Mouse (Mus musculus) limb, embryonic 14.5 days (tissue): ENCODE results near the gene Pex7. TPM values are rescaled to one million over a fixed set of nuclear protein-coding genes. Genes with fewer than 3 reads are reported as not detected.

ENCODE experiments used
- ATAC-seq: fragments of 200-750 bp; cut with Nextera tagmentation; 2 replicates; pipeline ENCODE4 v1.8.0; 2017; ENCODE audit warnings: low read depth, moderate number of reproducible peaks, moderate TSS enrichment; ENCODE audit not compliant: low FRiP score
- DNase-seq: peaks from one replicate; pipeline ENCODE4 v3.0.0-alpha.2; 2015; ENCODE audit warnings: low spot score
- H3K27ac ChIP-seq: fragments of 300-500 bp; sonication (generic); replicated peaks from 2 replicates; pipeline ENCODE4 v1.5.1; 2014; ENCODE audit warnings: low read depth, mild to moderate bottlenecking, low read length, moderate library complexity, mixed read lengths
- H3K27me3 ChIP-seq: fragments of 300-500 bp; sonication (generic); 2 replicates; pipeline ENCODE4 v1.6.1; 2014; ENCODE audit warnings: low read length, mixed read lengths; ENCODE audit not compliant: control insufficient read depth, insufficient read depth
- H3K36me3 ChIP-seq: fragments of 300-500 bp; sonication (generic); 2 replicates; pipeline ENCODE4 v1.6.1; 2014; ENCODE audit warnings: mild to moderate bottlenecking, low read length, moderate library complexity, mixed read lengths; ENCODE audit not compliant: control insufficient read depth, insufficient read depth
- H3K4me1 ChIP-seq: fragments of 300-500 bp; sonication (generic); 2 replicates; pipeline ENCODE4 v1.6.1; 2014; ENCODE audit warnings: antibody characterized with exemption, low read length, mixed read lengths; ENCODE audit not compliant: control insufficient read depth, insufficient read depth
- H3K4me2 ChIP-seq: fragments of 300-500 bp; sonication (generic); replicated peaks from 2 replicates; pipeline ENCODE4 v1.6.1; 2014; ENCODE audit warnings: low read depth, mild to moderate bottlenecking, low read length, moderate library complexity; ENCODE audit not compliant: severe bottlenecking
- H3K4me3 ChIP-seq: fragments of 300-500 bp; sonication (generic); replicated peaks from 2 replicates; pipeline ENCODE4 v1.5.1; 2014; ENCODE audit warnings: low read length
- H3K9ac ChIP-seq: fragments of 300-500 bp; sonication (generic); 2 replicates; pipeline ENCODE4 v1.6.1; 2014; ENCODE audit warnings: mild to moderate bottlenecking, low read depth, low read length, moderate library complexity; ENCODE audit not compliant: severe bottlenecking
- H3K9me3 ChIP-seq: fragments of 300-500 bp; sonication (generic); 2 replicates; pipeline ENCODE4 v1.6.1; 2016; ENCODE audit warnings: low read length; ENCODE audit not compliant: control insufficient read depth
- POLR2A ChIP-seq: fragments of 200-500 bp; IDR thresholded peaks from 2 replicates; pipeline ENCODE4 v1.8.0; 2012; ENCODE audit warnings: inconsistent platforms, mild to moderate bottlenecking, moderate library complexity, borderline replicate concordance; ENCODE audit not compliant: insufficient read depth, insufficient read length; ENCODE audit errors: extremely low read depth
- WGBS: fragments of 180-500 bp; shearing (Covaris S2); extraction: QIAGEN DNeasy Blood & Tissue Kit; methylation state at CpG from one replicate; pipeline ENCODE4 v1.1.7; 2014; 5-methylcytosine and 5-hydroxymethylcytosine counted together
- polyA plus RNA-seq, 2 experiments: library from polyadenylated mRNA; depleted of rRNA in 1 of 2; stranded (reverse) in 1 of 2; unstranded in 1 of 2; fragments of >200 nt; fragmentation: Nextera tagmentation in 1 of 2; extraction: Ambion mirVana in 1 of 2; gene quantifications; 2 replicates each; pipeline versions ENCODE4 v1.2.1 to v1.2.3; 2012 to 2014

The Pex7 gene
- polyA plus RNA-seq, 2 experiments = 19.2 to 31.5 TPM

DNA sequence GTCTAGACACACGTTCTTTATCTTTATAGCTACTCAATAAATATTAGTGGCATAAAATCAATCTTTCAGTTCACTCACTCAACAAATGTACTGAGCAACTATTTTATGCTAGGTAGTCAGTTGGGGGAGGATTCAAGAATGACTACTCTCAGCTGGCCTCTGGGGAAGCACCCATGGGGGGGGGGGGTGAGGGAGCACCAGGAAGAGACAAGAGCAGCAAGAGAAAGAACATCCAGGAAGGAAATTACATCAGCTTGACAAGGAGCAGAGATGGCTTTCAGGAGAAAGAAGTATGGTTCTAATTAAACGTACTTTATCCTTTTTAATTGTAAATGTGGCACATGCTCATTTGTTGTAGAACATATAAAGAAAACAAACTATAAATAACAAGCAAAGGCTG, 53.9 kb downstream of the Pex7 start:
- no peak overlapping the region for H3K4me2 ChIP-seq
- no peak overlapping the region for H3K4me3 ChIP-seq
- no peak for TF ChIP-seq POLR2A
- H3K4me1 ChIP-seq = 0 out of 2 replicates have a peak, but pooled peaks cover 9% of the 10 kb centered on the region
- no peak for DNase-seq
- H3K27ac ChIP-seq = no peak overlapping the region
- no peaks in the 10 kb centered on the region for H3K36me3 ChIP-seq
- no peaks in the 10 kb centered on the region for H3K9me3 ChIP-seq
- 47% methylated on average over 2 of the region's 2 CpGs for WGBS
- H3K27me3 ChIP-seq = peaks cover 45% of the 10 kb centered on the region
- no peak overlapping the region for H3K9ac ChIP-seq
- no peak for ATAC-seq

DNA sequence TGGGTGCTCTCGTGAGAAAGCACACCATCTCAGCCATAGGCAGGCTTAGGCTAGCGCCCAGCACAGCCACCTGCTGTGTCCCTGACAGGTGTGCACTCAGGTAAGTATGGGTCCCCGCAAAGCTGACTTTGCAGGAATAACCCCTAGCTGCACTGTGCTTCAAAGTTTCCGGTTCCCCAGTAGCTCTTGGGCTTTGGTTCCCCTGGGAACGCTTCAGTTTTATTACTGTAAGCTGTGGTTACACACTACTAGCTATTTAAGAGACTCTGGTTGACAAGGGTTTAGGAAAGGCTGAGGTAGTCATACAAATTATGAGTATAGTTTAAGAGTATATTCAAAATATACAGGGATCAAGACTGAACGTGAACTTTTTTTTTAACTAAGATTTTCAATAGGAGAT, 54.7 kb downstream of the Pex7 start:
- no peaks in the 10 kb centered on the region for H3K9me3 ChIP-seq
- DNase-seq (no peak), ATAC-seq (no peak)
- H3K4me3 ChIP-seq = no peak overlapping the region
- no peaks in the 10 kb centered on the region for H3K36me3 ChIP-seq
- H3K9ac ChIP-seq = no peak overlapping the region
- H3K4me2 ChIP-seq = no peak overlapping the region
- peaks cover 49% of the 10 kb centered on the region for H3K27me3 ChIP-seq
- 12% methylated on average over 6 of the region's 6 CpGs for WGBS
- H3K4me1 ChIP-seq = 0 out of 2 replicates have a peak, but pooled peaks cover 9% of the 10 kb centered on the region
- TF ChIP-seq POLR2A = no peak
- no peak overlapping the region for H3K27ac ChIP-seq

DNA sequence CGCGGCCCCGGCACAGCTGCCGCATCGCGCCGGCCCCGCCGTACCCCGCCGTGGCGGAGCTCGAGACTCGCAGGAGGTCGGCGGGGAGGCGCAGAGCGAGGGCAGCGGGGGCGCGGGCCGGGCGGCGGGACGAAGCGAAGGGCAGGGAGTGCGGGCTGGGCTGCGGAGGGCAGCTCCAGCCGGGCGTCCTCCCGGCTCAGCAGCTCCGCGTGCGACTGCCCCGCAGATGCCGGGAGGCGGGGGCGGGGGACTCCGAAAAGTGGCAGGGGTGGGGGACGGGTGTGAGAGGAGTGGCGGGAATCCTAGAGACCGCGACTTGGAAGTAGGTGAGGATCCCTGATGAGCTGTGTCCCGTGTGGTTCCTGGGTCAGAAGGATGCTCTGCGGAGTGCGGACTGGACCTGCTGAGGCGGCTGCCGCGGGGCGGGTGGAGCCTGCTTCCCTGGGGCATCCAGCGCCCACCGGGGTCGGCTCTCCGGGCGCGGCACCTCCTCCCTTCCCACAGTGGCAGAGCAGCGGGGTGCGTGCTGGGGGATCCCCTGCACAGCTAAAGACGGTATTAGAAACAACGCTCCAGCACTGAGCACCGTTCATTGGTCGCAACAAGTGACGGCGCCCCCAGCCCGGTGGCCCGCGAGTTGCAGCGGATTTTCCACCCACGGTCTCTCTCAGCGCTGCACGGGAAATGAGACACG, 56.3 kb downstream of the Pex7 start, which contains the start of gene Slc35d3:
Slc35d3 (minus strand) TSS at position 462 of the 694 bp plus-strand sequence.
- no peaks in the 10 kb centered on the region for H3K9me3 ChIP-seq
- H3K4me3 ChIP-seq = peak within 1 kb of the TSS; percentile 56
- under 1% methylated on average over 45 of the region's 72 CpGs for WGBS
- no peak for TF ChIP-seq POLR2A
- H3K9ac ChIP-seq = peak within 1 kb of the TSS; percentile 43
- no peak within 1 kb of the TSS for H3K27ac ChIP-seq
- 0 out of 2 replicates have a peak, but pooled peaks cover 9% of the 10 kb centered on the region for H3K4me1 ChIP-seq
- no peaks in the 10 kb centered on the region for H3K36me3 ChIP-seq
- H3K27me3 ChIP-seq = peaks cover 49% of the 10 kb centered on the region
- peak within 1 kb of the TSS; percentile 99 for H3K4me2 ChIP-seq
- DNase-seq (peak; percentile 32), ATAC-seq (peak; percentile 66)

DNA sequence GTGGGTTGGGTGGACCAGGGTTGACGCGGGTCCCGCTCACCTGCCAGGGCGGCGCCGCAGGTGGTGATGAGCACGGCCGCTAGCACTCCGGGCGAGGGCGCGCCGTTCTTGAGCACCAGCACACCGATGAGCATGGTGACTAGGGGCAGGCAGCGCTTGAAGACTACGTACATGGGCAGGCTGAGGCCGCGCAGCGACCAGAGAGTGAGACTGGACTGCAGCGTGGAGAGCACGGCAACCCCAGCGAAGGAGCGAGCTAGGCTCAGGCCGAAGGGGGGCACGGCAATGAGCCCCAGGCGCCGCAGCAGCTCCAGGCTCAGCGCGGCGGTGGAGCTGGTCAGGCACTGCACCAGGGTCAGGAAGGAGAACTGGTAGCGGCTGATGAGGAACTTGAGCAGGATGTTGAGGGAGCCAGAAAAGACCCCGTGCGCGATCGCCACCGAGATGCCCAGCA, 56.9 kb downstream of the Pex7 start:
- Histone ChIP-seq H3K36me3 (no peaks in the 10 kb centered on the region), H3K27me3 (peaks cover 49% of the 10 kb centered on the region), H3K9ac (peak overlapping the region; percentile 43), H3K9me3 (no peaks in the 10 kb centered on the region), H3K4me2 (peak overlapping the region; percentile 99), H3K4me1 (0 out of 2 replicates have a peak, but pooled peaks cover 9% of the 10 kb centered on the region), H3K27ac (no peak overlapping the region), H3K4me3 (peak overlapping the region; percentile 56)
- DNase-seq = no peak
- no peak for TF ChIP-seq POLR2A
- ATAC-seq = peak; percentile 34; the same call in 1 of the 2 replicates
- WGBS = under 1% methylated on average over 29 of the region's 36 CpGs

DNA sequence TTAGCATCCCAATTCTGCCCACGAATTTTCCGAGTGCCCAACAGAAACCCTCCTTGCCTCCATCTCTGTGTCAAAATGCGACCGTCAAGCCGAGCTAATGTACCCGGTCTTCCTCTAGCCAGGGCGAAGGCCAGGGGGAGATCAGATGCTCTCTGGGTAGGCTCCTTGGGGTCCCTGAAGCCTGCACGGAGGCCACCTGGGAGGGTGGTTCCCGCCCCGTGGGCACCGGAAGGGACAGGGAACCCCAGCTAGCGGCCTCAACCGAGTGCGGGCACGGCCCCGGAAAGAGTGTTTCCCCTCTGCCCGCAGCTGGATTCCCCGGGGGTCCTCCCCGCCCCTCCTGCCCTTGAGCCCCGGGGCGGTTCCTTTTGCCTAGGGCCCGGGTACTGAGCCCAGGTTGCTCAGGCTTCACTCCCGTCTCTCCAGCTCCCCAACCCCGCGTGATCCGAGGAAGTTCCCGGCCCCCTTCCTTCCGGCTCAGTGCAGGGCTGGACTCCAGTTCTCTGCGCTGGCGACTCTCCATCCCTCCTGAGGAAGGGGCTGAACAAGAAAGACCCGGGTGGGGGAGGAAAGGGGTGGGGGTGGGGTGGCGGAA, 57.6 kb downstream of the Pex7 start:
- Histone ChIP-seq H3K4me3 (peak overlapping the region; percentile 56), H3K4me2 (peak overlapping the region; percentile 99), H3K27ac (no peak overlapping the region), H3K4me1 (0 out of 2 replicates have a peak, but pooled peaks cover 9% of the 10 kb centered on the region), H3K9ac (peak overlapping the region; percentile 43), H3K9me3 (no peaks in the 10 kb centered on the region), H3K36me3 (no peaks in the 10 kb centered on the region), H3K27me3 (peaks cover 48% of the 10 kb centered on the region)
- TF ChIP-seq POLR2A = no peak
- ATAC-seq (no peak), DNase-seq (no peak)
- 2% methylated on average over 32 of the region's 32 CpGs for WGBS
